Mouse (Mus musculus): ENCODE measurements around the gene A230072I06Rik.

The A230072I06Rik gene

GRCm38 (mm10) chr8:12323238-12323637, 44.6 kb downstream of the A230072I06Rik start:
- DNase-seq (ENCODE audit: low spot score) = no peak

GRCm38 (mm10) chr8:12324561-12324960, 45.9 kb downstream of the A230072I06Rik start:
- DNase-seq (ENCODE audit: low spot score) = no peak

GRCm38 (mm10) chr8:12324991-12325601, 46.5 kb downstream of the A230072I06Rik start:
- DNase-seq (ENCODE audit: low spot score) = no peak

GRCm38 (mm10) chr8:12327187-12327586, 48.6 kb downstream of the A230072I06Rik start:
- no peak for DNase-seq (ENCODE audit: low spot score)

GRCm38 (mm10) chr8:12327707-12328471, 49.3 kb downstream of the A230072I06Rik start:
- no peak for DNase-seq (ENCODE audit: low spot score)

- no peak for DNase-seq (ENCODE audit: low spot score)
Measured at GRCm38 (mm10) chr8:12328476-12328875, 49.9 kb downstream of the A230072I06Rik start.

- no peak for DNase-seq (ENCODE audit: low spot score)
Measured at GRCm38 (mm10) chr8:12330066-12330465, 51.4 kb downstream of the A230072I06Rik start.
